Mouse (Mus musculus) limb, embryonic 14.5 days (tissue): ENCODE measurements around the gene Atf3. TPM values are rescaled to one million over a fixed set of nuclear protein-coding genes. Genes with fewer than 3 reads are reported as not detected.

Experiments used
- ATAC-seq: fragments of 200-750 bp; cut with Nextera tagmentation; 2 replicates; pipeline ENCODE4 v1.8.0; 2017; ENCODE audit warnings: low read depth, moderate number of reproducible peaks, moderate TSS enrichment; ENCODE audit not compliant: low FRiP score
- DNase-seq: peaks from one replicate; pipeline ENCODE4 v3.0.0-alpha.2; 2015; ENCODE audit warnings: low spot score
- H3K27ac ChIP-seq: fragments of 300-500 bp; sonication (generic); replicated peaks from 2 replicates; pipeline ENCODE4 v1.5.1; 2014; ENCODE audit warnings: low read depth, mild to moderate bottlenecking, low read length, moderate library complexity, mixed read lengths
- H3K27me3 ChIP-seq: fragments of 300-500 bp; sonication (generic); 2 replicates; pipeline ENCODE4 v1.6.1; 2014; ENCODE audit warnings: low read length, mixed read lengths; ENCODE audit not compliant: control insufficient read depth, insufficient read depth
- H3K36me3 ChIP-seq: fragments of 300-500 bp; sonication (generic); 2 replicates; pipeline ENCODE4 v1.6.1; 2014; ENCODE audit warnings: mild to moderate bottlenecking, low read length, moderate library complexity, mixed read lengths; ENCODE audit not compliant: control insufficient read depth, insufficient read depth
- H3K4me1 ChIP-seq: fragments of 300-500 bp; sonication (generic); 2 replicates; pipeline ENCODE4 v1.6.1; 2014; ENCODE audit warnings: antibody characterized with exemption, low read length, mixed read lengths; ENCODE audit not compliant: control insufficient read depth, insufficient read depth
- H3K4me2 ChIP-seq: fragments of 300-500 bp; sonication (generic); replicated peaks from 2 replicates; pipeline ENCODE4 v1.6.1; 2014; ENCODE audit warnings: low read depth, mild to moderate bottlenecking, low read length, moderate library complexity; ENCODE audit not compliant: severe bottlenecking
- H3K4me3 ChIP-seq: fragments of 300-500 bp; sonication (generic); replicated peaks from 2 replicates; pipeline ENCODE4 v1.5.1; 2014; ENCODE audit warnings: low read length
- H3K9ac ChIP-seq: fragments of 300-500 bp; sonication (generic); 2 replicates; pipeline ENCODE4 v1.6.1; 2014; ENCODE audit warnings: mild to moderate bottlenecking, low read depth, low read length, moderate library complexity; ENCODE audit not compliant: severe bottlenecking
- H3K9me3 ChIP-seq: fragments of 300-500 bp; sonication (generic); 2 replicates; pipeline ENCODE4 v1.6.1; 2016; ENCODE audit warnings: low read length; ENCODE audit not compliant: control insufficient read depth
- POLR2A ChIP-seq: fragments of 200-500 bp; IDR thresholded peaks from 2 replicates; pipeline ENCODE4 v1.8.0; 2012; ENCODE audit warnings: inconsistent platforms, mild to moderate bottlenecking, moderate library complexity, borderline replicate concordance; ENCODE audit not compliant: insufficient read depth, insufficient read length; ENCODE audit errors: extremely low read depth
- WGBS: fragments of 180-500 bp; shearing (Covaris S2); extraction: QIAGEN DNeasy Blood & Tissue Kit; methylation state at CpG from one replicate; pipeline ENCODE4 v1.1.7; 2014; 5-methylcytosine and 5-hydroxymethylcytosine counted together
- polyA plus RNA-seq, 2 experiments: library from polyadenylated mRNA; depleted of rRNA in 1 of 2; stranded (reverse) in 1 of 2; unstranded in 1 of 2; fragments of >200 nt; fragmentation: Nextera tagmentation in 1 of 2; extraction: Ambion mirVana in 1 of 2; gene quantifications; 2 replicates each; pipeline versions ENCODE4 v1.2.1 to v1.2.3; 2012 to 2014

Atf3 gene
- polyA plus RNA-seq, 2 experiments = 5.0 to 5.9 TPM

DNA sequence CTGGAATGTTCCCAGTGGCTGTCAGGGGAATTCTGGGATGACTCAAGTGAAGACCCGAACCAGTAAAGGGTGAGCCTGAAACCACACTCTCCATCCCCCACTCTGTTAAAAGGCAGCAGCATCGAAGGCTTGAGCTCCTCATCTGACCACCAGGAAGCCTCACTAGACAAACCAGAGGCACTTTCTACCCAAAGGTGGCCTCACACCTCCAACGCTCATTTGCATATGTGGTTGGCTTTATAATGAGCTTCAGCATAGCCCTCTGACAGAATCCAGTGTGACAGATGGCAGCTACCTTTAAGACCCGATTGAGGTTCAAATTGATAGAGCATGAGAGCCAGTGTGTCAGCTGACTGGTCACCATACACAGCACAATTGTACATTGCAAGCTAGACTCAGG, 93.6 kb downstream of the Atf3 start:
- Histone ChIP-seq H3K4me2 (no peak overlapping the region), H3K9me3 (no peaks in the 10 kb centered on the region), H3K36me3 (no peaks in the 10 kb centered on the region), H3K27ac (no peak overlapping the region), H3K9ac (no peak overlapping the region), H3K27me3 (no peaks in the 10 kb centered on the region), H3K4me1 (no peaks in the 10 kb centered on the region), H3K4me3 (no peak overlapping the region)
- no peak for TF ChIP-seq POLR2A
- whole genome bisulfite sequencing = 70% methylated on average over 4 of the region's 4 CpGs
- ATAC-seq (no peak), DNase-seq (no peak)

DNA sequence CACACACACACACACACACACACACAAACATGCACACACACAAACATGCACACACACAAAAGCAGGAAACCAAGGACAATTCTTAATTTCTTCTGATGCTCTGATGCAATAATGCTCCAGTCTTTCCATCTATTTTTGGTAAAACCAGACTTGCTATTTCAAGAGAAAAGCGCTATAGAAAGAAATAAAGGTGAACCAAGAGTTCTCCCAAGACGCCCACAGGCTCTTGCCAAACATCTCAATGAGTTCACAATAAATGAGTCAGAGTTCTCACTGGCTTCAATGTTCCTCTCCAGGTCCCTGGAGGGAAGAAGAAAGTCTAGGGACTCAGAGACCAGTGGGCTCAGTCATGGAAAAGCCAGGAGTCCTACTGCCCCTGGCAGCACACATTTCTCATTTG, 94.1 kb downstream of the Atf3 start:
- Histone ChIP-seq H3K9me3 (no peaks in the 10 kb centered on the region), H3K9ac (no peak overlapping the region), H3K4me1 (no peaks in the 10 kb centered on the region), H3K36me3 (no peaks in the 10 kb centered on the region), H3K27ac (no peak overlapping the region), H3K4me3 (no peak overlapping the region), H3K27me3 (no peaks in the 10 kb centered on the region), H3K4me2 (no peak overlapping the region)
- 72% methylated on average over 2 of the region's 2 CpGs for WGBS
- DNase-seq = no peak
- no peak for TF ChIP-seq POLR2A
- no peak for ATAC-seq

- TF ChIP-seq POLR2A = no peak
- H3K36me3 ChIP-seq = no peaks in the 10 kb centered on the region
- DNase-seq (no peak), ATAC-seq (no peak)
- no peaks in the 10 kb centered on the region for H3K4me1 ChIP-seq
- H3K27me3 ChIP-seq = no peaks in the 10 kb centered on the region
- H3K27ac ChIP-seq = no peak overlapping the region
- WGBS = 78% methylated on average over 3 of the region's 3 CpGs
- H3K9me3 ChIP-seq = no peaks in the 10 kb centered on the region
- H3K4me3 ChIP-seq = no peak overlapping the region
- no peak overlapping the region for H3K4me2 ChIP-seq
- no peak overlapping the region for H3K9ac ChIP-seq
Observed at GRCm38 (mm10) chr1:191122744-191123143, 95.1 kb downstream of the Atf3 start.

Other genes starting within 250 kb of the Atf3 start
- 39.7 and 40.1 TPM in 2 replicates for gene Vash2, start 238.7 kb downstream of the Atf3 start, polyA plus RNA-seq (2012; rRNA removed)
- gene Vash2, start 238.7 kb downstream of the Atf3 start, polyA plus RNA-seq (2014; fragmentation: Nextera tagmentation; extraction: Ambion mirVana) = 64.7 and 66.9 TPM in 2 replicates
- 15.0 and 18.3 TPM in 2 replicates for gene Flvcr1, start 191.9 kb downstream of the Atf3 start, polyA plus RNA-seq (2012; rRNA removed)
- 7.6 and 7.8 TPM in 2 replicates for gene Flvcr1, start 191.9 kb downstream of the Atf3 start, polyA plus RNA-seq (2014; fragmentation: Nextera tagmentation; extraction: Ambion mirVana)
- gene Spata45, start 181.4 kb downstream of the Atf3 start, polyA plus RNA-seq (2012; rRNA removed) = not detected in 2 replicates
- gene Spata45, start 181.4 kb downstream of the Atf3 start, polyA plus RNA-seq (2014; fragmentation: Nextera tagmentation; extraction: Ambion mirVana) = not detected in 2 replicates
- gene Tatdn3, start 155.1 kb downstream of the Atf3 start, polyA plus RNA-seq (2012; rRNA removed) = 25.9 and 27.8 TPM in 2 replicates
- 15.7 and 17.2 TPM in 2 replicates for gene Tatdn3, start 155.1 kb downstream of the Atf3 start, polyA plus RNA-seq (2014; fragmentation: Nextera tagmentation; extraction: Ambion mirVana)
- gene Nsl1, start 155.0 kb downstream of the Atf3 start, polyA plus RNA-seq (2012; rRNA removed) = 15.4 and 17.2 TPM in 2 replicates
- 11.6 and 13.9 TPM in 2 replicates for gene Nsl1, start 155.0 kb downstream of the Atf3 start, polyA plus RNA-seq (2014; fragmentation: Nextera tagmentation; extraction: Ambion mirVana)
- 16.1 and 16.5 TPM in 2 replicates for gene Batf3, start 120.2 kb downstream of the Atf3 start, polyA plus RNA-seq (2012; rRNA removed)
- 11.2 and 14.9 TPM in 2 replicates for gene Batf3, start 120.2 kb downstream of the Atf3 start, polyA plus RNA-seq (2014; fragmentation: Nextera tagmentation; extraction: Ambion mirVana)
- gene Fam71a, start 53.2 kb downstream of the Atf3 start, polyA plus RNA-seq (2012; rRNA removed) = not detected in 2 replicates
- not detected in 2 replicates for gene Fam71a, start 53.2 kb downstream of the Atf3 start, polyA plus RNA-seq (2014; fragmentation: Nextera tagmentation; extraction: Ambion mirVana)
- gene Nenf, start 100.2 kb upstream of the Atf3 start, polyA plus RNA-seq (2012; rRNA removed) = 144 and 150 TPM in 2 replicates
- 149 and 152 TPM in 2 replicates for gene Nenf, start 100.2 kb upstream of the Atf3 start, polyA plus RNA-seq (2014; fragmentation: Nextera tagmentation; extraction: Ambion mirVana)
- gene Tmem206, start 107.9 kb upstream of the Atf3 start, polyA plus RNA-seq (2012; rRNA removed) = 14.5 and 15.1 TPM in 2 replicates
- gene Tmem206, start 107.9 kb upstream of the Atf3 start, polyA plus RNA-seq (2014; fragmentation: Nextera tagmentation; extraction: Ambion mirVana) = 16.7 and 21.3 TPM in 2 replicates
- 39.4 and 40.1 TPM in 2 replicates for gene Ppp2r5a, start 185.2 kb upstream of the Atf3 start, polyA plus RNA-seq (2012; rRNA removed)
- gene Ppp2r5a, start 185.2 kb upstream of the Atf3 start, polyA plus RNA-seq (2014; fragmentation: Nextera tagmentation; extraction: Ambion mirVana) = 30.3 and 34.1 TPM in 2 replicates